Mouse (Mus musculus) left cerebral cortex, adult 9 months (tissue): Measurements from ENCODE around the gene 0610010K14Rik.

Source experiments
- DNase-seq, 2 experiments: peaks; one replicate each; pipeline ENCODE4 v3.0.0; 2022; ENCODE audit warnings: low spot score in 2 of 2

Gene 0610010K14Rik

GRCm38 (mm10) chr11:70216103-70216502 is 21.6 kb downstream of the 0610010K14Rik start:
- DNase-seq = no peak

- DNase-seq = no peak
These were observed 22.4 kb downstream of the 0610010K14Rik start for GRCm38 (mm10) chr11:70215301-70215700.

- no peak for DNase-seq
These were observed 22.9 kb downstream of the 0610010K14Rik start for GRCm38 (mm10) chr11:70214856-70215209.

GRCm38 (mm10) chr11:70214191-70214855 is 23.4 kb downstream of the 0610010K14Rik start:
- peak in 1 of 2 experiments; percentile 26 for DNase-seq

GRCm38 (mm10) chr11:70213736-70214135 is 24.0 kb downstream of the 0610010K14Rik start:
- peak in 1 of 2 experiments; percentile 40 for DNase-seq

- DNase-seq = peak in 1 of 2 experiments; percentile 79
These were observed 24.8 kb downstream of the 0610010K14Rik start for GRCm38 (mm10) chr11:70212896-70213295.

GRCm38 (mm10) chr11:70212423-70212822 is 25.3 kb downstream of the 0610010K14Rik start, which contains the start of gene Slc16a11:
TSS of gene Slc16a11 (plus strand) at chr11:70212752.
- no peak for DNase-seq

DNA sequence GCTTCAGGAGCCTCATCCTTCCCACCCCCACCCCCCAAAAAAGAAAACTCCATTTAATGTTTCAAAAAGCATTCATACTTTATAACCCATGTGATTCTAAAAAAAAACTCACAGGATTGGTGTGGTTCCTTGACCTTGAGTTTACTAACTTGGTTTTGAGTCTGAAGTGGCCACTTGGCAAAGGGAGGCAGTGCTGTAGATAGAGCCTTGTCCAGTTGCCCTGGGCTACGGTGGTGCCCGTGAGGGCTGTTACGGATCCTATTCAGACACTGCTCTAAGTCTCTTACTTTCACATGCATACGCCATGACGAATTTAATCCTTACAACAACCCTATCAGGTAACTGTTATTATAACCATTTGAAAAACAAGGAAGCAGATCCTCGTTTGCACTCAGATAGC is 25.7 kb downstream of the 0610010K14Rik start:
- DNase-seq = no peak

DNA sequence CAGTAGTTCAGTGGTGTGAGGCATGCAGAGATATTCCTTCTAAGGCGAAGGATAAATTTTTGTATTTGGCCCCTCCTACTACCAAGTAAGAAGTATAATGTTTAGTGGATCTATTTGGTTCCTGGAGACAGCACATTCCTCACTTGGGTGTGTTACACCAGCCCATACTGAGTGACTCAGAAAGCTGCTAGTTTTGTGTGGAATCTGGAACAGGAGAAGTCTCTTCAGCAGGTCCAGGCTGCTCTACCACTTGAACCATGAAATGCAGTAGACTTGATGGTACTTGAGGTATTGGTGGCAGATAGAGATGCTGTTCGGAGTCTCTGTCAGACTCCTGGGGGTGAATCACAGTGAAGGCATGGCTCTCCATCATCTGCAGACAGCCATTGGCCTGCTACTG is 27.0 kb downstream of the 0610010K14Rik start:
- DNase-seq = no peak

GRCm38 (mm10) chr11:70208778-70209388 is 28.8 kb downstream of the 0610010K14Rik start:
- no peak for DNase-seq

DNA sequence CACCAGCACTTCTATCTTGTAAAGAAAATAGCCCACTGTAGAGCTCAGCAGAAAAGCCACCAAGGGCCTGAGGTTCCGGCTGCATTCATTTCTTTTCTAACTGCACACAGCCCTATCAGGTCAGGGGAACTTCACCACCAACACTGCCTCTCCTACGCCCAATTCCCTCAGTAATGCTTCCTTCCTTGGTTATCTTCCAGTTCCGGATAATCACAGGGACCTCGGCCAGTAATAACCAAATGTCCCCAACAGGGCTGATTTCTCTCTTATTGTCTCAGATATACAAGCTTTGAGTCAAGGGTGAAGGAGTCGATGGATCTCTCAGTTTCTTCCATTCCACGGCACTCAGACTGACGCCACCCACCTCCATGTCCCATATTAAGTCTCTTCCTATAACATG is 30.4 kb downstream of the 0610010K14Rik start:
- no peak for DNase-seq

- DNase-seq = no peak
These were observed 30.9 kb downstream of the 0610010K14Rik start for GRCm38 (mm10) chr11:70206801-70207200.

DNA sequence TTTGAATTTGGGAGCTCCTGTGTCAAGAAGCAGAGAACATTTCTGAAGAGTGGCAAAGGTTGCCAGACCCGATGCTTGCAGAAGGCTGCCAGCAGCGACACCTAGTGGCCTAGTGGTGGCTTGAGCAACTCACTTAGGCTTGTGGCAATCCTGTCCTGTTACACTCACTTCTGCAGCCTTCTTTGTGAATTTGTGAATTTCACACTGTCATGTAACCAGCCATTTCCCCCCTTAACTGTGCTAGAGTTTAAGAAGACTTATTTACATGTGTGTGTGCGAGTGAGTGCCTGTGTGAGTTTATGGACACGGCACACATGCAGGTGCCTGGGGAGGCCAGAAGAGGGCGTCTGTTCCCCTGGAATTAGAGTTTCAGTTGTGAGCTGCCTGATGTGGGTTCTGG is 36.0 kb downstream of the 0610010K14Rik start:
- DNase-seq = peak in 1 of 2 experiments; percentile 71

GRCm38 (mm10) chr11:70200036-70200608 is 37.6 kb downstream of the 0610010K14Rik start:
- DNase-seq = no peak

- DNase-seq = no peak
These were observed 38.6 kb downstream of the 0610010K14Rik start for GRCm38 (mm10) chr11:70199107-70199506.

GRCm38 (mm10) chr11:70198332-70198731 is 39.4 kb downstream of the 0610010K14Rik start:
- DNase-seq = no peak

- DNase-seq = no peak
These were observed 44.1 kb downstream of the 0610010K14Rik start for GRCm38 (mm10) chr11:70193354-70194285.

- DNase-seq = no peak
These were observed 45.6 kb downstream of the 0610010K14Rik start for GRCm38 (mm10) chr11:70192157-70192556.

GRCm38 (mm10) chr11:70191188-70191587 is 46.5 kb downstream of the 0610010K14Rik start:
- DNase-seq = no peak

DNA sequence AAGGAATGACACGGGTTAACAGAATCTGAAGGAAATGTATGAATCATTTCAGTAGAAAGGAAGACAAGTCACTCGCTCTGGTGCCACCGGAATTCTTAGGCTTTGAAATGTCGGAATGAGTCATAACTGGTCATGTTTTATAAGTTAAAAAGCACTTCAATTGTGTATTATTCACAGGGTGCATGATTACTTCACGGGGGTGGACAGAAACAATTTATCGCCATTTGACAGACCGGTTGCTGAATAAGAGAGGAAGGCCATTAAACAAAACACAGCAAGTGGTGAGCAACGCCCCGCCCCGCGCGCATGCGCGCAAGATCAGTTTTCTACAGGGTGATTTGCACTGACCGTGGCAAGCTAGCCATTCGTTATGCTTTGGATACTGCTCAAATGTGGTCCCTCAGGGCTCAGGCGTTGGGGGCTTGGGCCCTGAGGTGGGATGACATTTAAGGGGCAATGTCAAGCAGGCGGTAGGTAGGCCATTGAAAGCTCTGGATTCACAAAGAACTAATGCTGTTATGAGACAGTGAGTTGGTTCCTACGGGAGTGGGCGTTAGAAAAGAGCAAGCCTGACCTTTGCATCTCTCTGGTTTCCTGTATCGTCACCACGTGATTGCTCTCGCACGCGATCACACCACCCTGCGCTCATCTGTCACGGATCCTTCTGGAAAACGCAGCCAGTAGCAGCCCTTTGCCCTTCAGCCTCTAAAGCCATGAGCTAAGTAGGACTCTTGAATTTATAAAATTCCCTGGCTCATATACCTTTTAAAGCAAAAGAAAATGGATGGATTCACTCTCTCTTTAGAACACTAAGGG is 48.2 kb downstream of the 0610010K14Rik start:
- no peak for DNase-seq
